ENCODE assay signal across 8 mouse cellular contexts in the genomic region with DNA sequence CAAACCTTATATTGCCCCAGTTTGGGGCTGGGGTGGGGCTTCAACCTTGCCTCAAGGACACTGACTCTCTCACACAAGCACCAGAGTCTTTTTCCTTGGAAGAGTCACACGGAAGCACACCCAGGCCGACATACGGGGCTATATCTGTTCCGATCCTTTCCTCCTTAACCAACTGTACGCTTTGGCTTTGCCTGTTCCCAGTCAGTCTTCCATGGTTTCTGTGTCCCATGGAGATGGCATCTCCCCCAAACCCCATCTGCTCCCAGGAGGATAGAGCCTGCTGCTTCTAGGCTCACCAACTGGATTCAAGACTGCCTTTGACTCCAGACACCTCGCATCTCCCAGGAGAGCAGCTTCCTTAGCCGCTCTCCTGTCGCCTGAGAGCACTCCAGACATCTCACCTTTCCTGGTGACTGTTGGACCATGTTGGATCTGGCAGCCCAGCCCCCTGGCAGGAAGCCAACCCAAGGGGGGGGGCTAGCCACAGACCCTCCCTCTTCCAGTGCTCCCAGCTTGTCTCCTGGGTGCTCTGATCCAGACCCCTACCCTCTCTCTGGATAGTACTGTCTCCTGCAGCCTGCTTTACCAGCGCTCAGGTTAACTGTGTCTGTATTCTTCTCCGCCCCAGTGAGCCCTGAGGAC. TPM values are rescaled to one million over a fixed set of nuclear protein-coding genes. Genes with fewer than 3 reads are reported as not detected.
A peak's percentile ranks its signal among the peaks of the same experiment; 100 is the strongest.
DNase-seq lines count a peak whose midpoint lies in the region; ATAC-seq and TF ChIP-seq lines count a peak whose summit lies in the region.
"Had no signal": no experiment of that assay in that cellular context is flagged by ENCODE, and none has a peak within 500 bp of the region (broad histone marks: within the 10 kb centered on the region; RNA-seq: fewer than 3 reads in every experiment).

No protein-coding gene starts in this region.

- peak overlapping the region; percentile 86 for H3K4me2 ChIP-seq in forebrain, postnatal 0 days (ENCODE audit: low read depth)
- peak overlapping the region; percentile 93 for H3K4me2 ChIP-seq in midbrain, embryonic 16.5 days (ENCODE audit: low read length)
- no peak overlapping the region for H3K4me2 ChIP-seq in liver, embryonic 12.5 days

- TF ChIP-seq CTCF in forebrain, postnatal 0 days (IDR thresholded peaks at IDR 0.05; ENCODE audit: low read depth), result no peak

- H3K27me3 ChIP-seq in forebrain, postnatal 0 days (ENCODE audit: insufficient read depth, low read length), result peaks cover 29% of the 10 kb centered on the region
- peaks cover 23% of the 10 kb centered on the region for H3K27me3 ChIP-seq in midbrain, embryonic 16.5 days (ENCODE audit: control insufficient read depth, insufficient read depth, low read depth, low read length)
- peaks cover 73% of the 10 kb centered on the region for H3K27me3 ChIP-seq in liver, embryonic 12.5 days (replicated peaks)

- H3K9me3 ChIP-seq in forebrain, postnatal 0 days (ENCODE audit: low read length), result no peaks in the 10 kb centered on the region
- no peaks in the 10 kb centered on the region for H3K9me3 ChIP-seq in midbrain, embryonic 16.5 days (replicated peaks; ENCODE audit: control insufficient read depth, low read length, poor library complexity, severe bottlenecking)
- no peaks in the 10 kb centered on the region for H3K9me3 ChIP-seq in liver, embryonic 12.5 days (replicated peaks)

- peak overlapping the region; percentile 58 for H3K4me3 ChIP-seq in forebrain, postnatal 0 days (ENCODE audit: low read depth, low read length)
- peak overlapping the region; percentile 67 for H3K4me3 ChIP-seq in midbrain, embryonic 16.5 days (ENCODE audit: low read depth, low read length)
- no peak overlapping the region for H3K4me3 ChIP-seq in liver, embryonic 12.5 days

- ATAC-seq in forebrain, postnatal 0 days, result no peak
- no peak for ATAC-seq in midbrain, embryonic 16.5 days
- ATAC-seq in monocyte, adult 5-6 weeks (replicated peaks; ENCODE audit: insufficient number of reproducible peaks, low FRiP score, low TSS enrichment, poor library complexity, severe bottlenecking), result no peak
- ATAC-seq in liver, embryonic 12.5 days, result no peak

- no peak overlapping the region for H3K27ac ChIP-seq in forebrain, postnatal 0 days (ENCODE audit: low read depth, low read length)
- H3K27ac ChIP-seq in midbrain, embryonic 16.5 days (ENCODE audit: low read length), result no peak overlapping the region
- no peak overlapping the region for H3K27ac ChIP-seq in liver, embryonic 12.5 days

- H3K36me3 ChIP-seq in forebrain, postnatal 0 days (ENCODE audit: insufficient read depth), result no peaks in the 10 kb centered on the region
- no peaks in the 10 kb centered on the region for H3K36me3 ChIP-seq in midbrain, embryonic 16.5 days (ENCODE audit: control insufficient read depth, insufficient read depth, low read length)
- no peaks in the 10 kb centered on the region for H3K36me3 ChIP-seq in liver, embryonic 12.5 days

- H3K9ac ChIP-seq in forebrain, postnatal 0 days, result 0 out of 2 replicates have a peak overlapping the region, but pooled peaks have one; percentile 78
- peak overlapping the region; percentile 77 for H3K9ac ChIP-seq in midbrain, embryonic 16.5 days (ENCODE audit: low read depth, low read length)
- H3K9ac ChIP-seq in liver, embryonic 12.5 days, result no peak overlapping the region
- H3K9ac ChIP-seq: liver, postnatal 0 days had no signal

- WGBS in forebrain, postnatal 0 days, result 47% methylated on average over 10 of the region's 10 CpGs
- 60% methylated on average over 10 of the region's 10 CpGs for WGBS in midbrain, embryonic 16.5 days
- WGBS in liver, embryonic 12.5 days (ENCODE audit: insufficient replicate concordance), result 41% methylated on average over 10 of the region's 10 CpGs

- H3K4me1 ChIP-seq in forebrain, postnatal 0 days (ENCODE audit: insufficient read depth), result peaks cover 6% of the 10 kb centered on the region
- peaks cover 12% of the 10 kb centered on the region; the same call in 1 of the 2 replicates for H3K4me1 ChIP-seq in midbrain, embryonic 16.5 days (ENCODE audit: control insufficient read depth, insufficient read depth, low read length)
- peaks cover 6% of the 10 kb centered on the region; the same call in 1 of the 2 replicates for H3K4me1 ChIP-seq in liver, embryonic 12.5 days

- DNase-seq in kidney, postnatal 4 days, result peak; percentile 14
- no peak for DNase-seq in kidney, adult 9 months
- DNase-seq in cerebellum, postnatal 14 days, result peak; percentile 32 to 49
- DNase-seq in forebrain, postnatal 0 days, result peak; percentile 57
- DNase-seq: liver, postnatal 0 days had no signal

RNA-seq across cellular contexts. Expression of a gene that starts 38.2 kb away (rescaled TPM):
- 9.2 and 14.4 TPM in 2 replicates for total RNA-seq in forebrain, postnatal 0 days (2014; rRNA removed)
- polyA plus RNA-seq in forebrain, postnatal 0 days (2015; fragmentation: Nextera tagmentation; extraction: Ambion mirVana), result 9.1 and 21.2 TPM in 2 replicates
- polyA plus RNA-seq in midbrain, embryonic 16.5 days (2015; fragmentation: Nextera tagmentation; extraction: Ambion mirVana), result 29.7 and 62.2 TPM in 2 replicates
- total RNA-seq in monocyte, adult 5-6 weeks (2017), result not detected in 3 replicates
- 1.7 and 2.0 TPM in 2 replicates for polyA plus RNA-seq in liver, embryonic 12.5 days (2016; fragmentation: Nextera tagmentation; extraction: Ambion mirVana)

RNA-seq across cellular contexts. Expression of a gene that starts 45.3 kb away (rescaled TPM):
- total RNA-seq in forebrain, postnatal 0 days (2014; rRNA removed), result 0.54 and 1.4 TPM in 2 replicates
- polyA plus RNA-seq in forebrain, postnatal 0 days (2015; fragmentation: Nextera tagmentation; extraction: Ambion mirVana), result 0.13 and 0.33 TPM in 2 replicates
- polyA plus RNA-seq in midbrain, embryonic 16.5 days (2015; fragmentation: Nextera tagmentation; extraction: Ambion mirVana), result 0.39 and 0.52 TPM in 2 replicates
- total RNA-seq in monocyte, adult 5-6 weeks (2017), result not detected in 3 replicates
- polyA plus RNA-seq in liver, embryonic 12.5 days (2016; fragmentation: Nextera tagmentation; extraction: Ambion mirVana), result not detected in 2 replicates
- polyA plus RNA-seq: liver, postnatal 0 days had no signal
